Mouse (Mus musculus) intestine, embryonic 15.5 days (tissue): ENCODE measurements around the gene Gjc2. TPM values are rescaled to one million over a fixed set of nuclear protein-coding genes. Genes with fewer than 3 reads are reported as not detected.

Experiments
- ATAC-seq: fragments of 200-750 bp; cut with Nextera tagmentation; 2 replicates; pipeline ENCODE4 v1.8.0; 2017; ENCODE audit warnings: moderate TSS enrichment, moderate library complexity
- H3K27ac ChIP-seq: fragments of 300-500 bp; sonication (generic); 2 replicates; pipeline ENCODE4 v1.5.1; 2015; ENCODE audit warnings: mild to moderate bottlenecking, inconsistent platforms
- H3K27me3 ChIP-seq: fragments of 300-500 bp; sonication (generic); replicated peaks from 2 replicates; pipeline ENCODE4 v1.6.1; 2015; ENCODE audit warnings: inconsistent platforms
- H3K36me3 ChIP-seq: fragments of 300-500 bp; sonication (generic); 2 replicates; pipeline ENCODE4 v1.6.1; 2015; ENCODE audit warnings: inconsistent platforms
- H3K4me1 ChIP-seq: fragments of 300-500 bp; sonication (generic); replicated peaks from 2 replicates; pipeline ENCODE4 v1.6.1; 2015; ENCODE audit warnings: inconsistent platforms
- H3K4me2 ChIP-seq: fragments of 300-500 bp; sonication (generic); replicated peaks from 2 replicates; pipeline ENCODE4 v1.6.1; 2015; ENCODE audit warnings: mild to moderate bottlenecking, inconsistent platforms
- H3K4me3 ChIP-seq: fragments of 300-500 bp; sonication (generic); replicated peaks from 2 replicates; pipeline ENCODE4 v1.5.1; 2015; ENCODE audit warnings: inconsistent platforms
- H3K9ac ChIP-seq: fragments of 300-500 bp; sonication (generic); 2 replicates; pipeline ENCODE4 v1.6.1; 2015; ENCODE audit warnings: inconsistent platforms
- H3K9me3 ChIP-seq: fragments of 300-500 bp; sonication (generic); 2 replicates; pipeline ENCODE4 v1.6.1; 2016; ENCODE audit warnings: inconsistent platforms
- WGBS: fragments of 180-500 bp; shearing (Covaris S2); methylation state at CpG from one replicate; pipeline ENCODE4 v1.1.7; 2015; 5-methylcytosine and 5-hydroxymethylcytosine counted together
- polyA plus RNA-seq: library from polyadenylated mRNA; unstranded; fragments of >200 nt; fragmentation: Nextera tagmentation; extraction: Ambion mirVana; gene quantifications from 2 replicates; pipeline ENCODE4 v1.2.1, GENCODE M21; 2015

Gene Gjc2
- polyA plus RNA-seq, 1 experiment from 2014 or later = 1.1 TPM

- H3K4me3 ChIP-seq = peak within 1 kb of the TSS; percentile 67
- peak within 1 kb of the TSS; percentile 84 for H3K4me2 ChIP-seq
- peak; percentile 95 for ATAC-seq
- peak within 1 kb of the TSS; percentile 74 for H3K27ac ChIP-seq
- no peaks in the 10 kb centered on the region for H3K9me3 ChIP-seq
- WGBS = under 1% methylated on average over 63 of the region's 63 CpGs
- H3K36me3 ChIP-seq = peaks cover 18% of the 10 kb centered on the region
- peak within 1 kb of the TSS; percentile 61 for H3K9ac ChIP-seq
- peaks cover 12% of the 10 kb centered on the region for H3K4me1 ChIP-seq
- H3K27me3 ChIP-seq = no peaks in the 10 kb centered on the region
These were observed 19.3 kb upstream of the Gjc2 start, which contains the start of gene Mrpl55 for GRCm38 (mm10) chr11:59202081-59202995. Mrpl55 (plus strand) TSS chr11:59202486.

GRCm38 (mm10) chr11:59201216-59202002, 18.4 kb upstream of the Gjc2 start:
- H3K4me2 ChIP-seq = peak overlapping the region; percentile 84
- peak; percentile 19 for ATAC-seq
- WGBS = 30% methylated on average over 16 of the region's 16 CpGs
- peak overlapping the region; percentile 74; the same call in 1 of the 2 replicates for H3K27ac ChIP-seq
- peak overlapping the region; percentile 67 for H3K4me3 ChIP-seq
- H3K36me3 ChIP-seq = peaks cover 18% of the 10 kb centered on the region
- H3K9ac ChIP-seq = peak overlapping the region; percentile 61
- H3K4me1 ChIP-seq = peaks cover 12% of the 10 kb centered on the region
- H3K9me3 ChIP-seq = no peaks in the 10 kb centered on the region
- no peaks in the 10 kb centered on the region for H3K27me3 ChIP-seq

- Histone ChIP-seq H3K4me3 (no peak overlapping the region), H3K27ac (no peak overlapping the region), H3K9me3 (no peaks in the 10 kb centered on the region), H3K9ac (no peak overlapping the region), H3K4me2 (no peak overlapping the region), H3K4me1 (peaks cover 3% of the 10 kb centered on the region), H3K36me3 (0 out of 2 replicates have a peak, but pooled peaks cover 3% of the 10 kb centered on the region), H3K27me3 (no peaks in the 10 kb centered on the region)
- no peak for ATAC-seq
These were observed 13.2 kb upstream of the Gjc2 start for GRCm38 (mm10) chr11:59196230-59196629.

- Histone ChIP-seq H3K9ac (peak within 1 kb of the TSS; percentile 64), H3K4me1 (peaks cover 3% of the 10 kb centered on the region; the same call in 1 of the 2 replicates), H3K27me3 (no peaks in the 10 kb centered on the region), H3K4me2 (peak within 1 kb of the TSS; percentile 78), H3K27ac (peak within 1 kb of the TSS; percentile 93), H3K36me3 (no peaks in the 10 kb centered on the region), H3K9me3 (no peaks in the 10 kb centered on the region), H3K4me3 (peak within 1 kb of the TSS; percentile 67)
- 6% methylated on average over 16 of the region's 16 CpGs for whole genome bisulfite sequencing
- peak; percentile 10 for ATAC-seq
These were observed 9.0 kb upstream of the Gjc2 start, which contains the start of gene Guk1 for GRCm38 (mm10) chr11:59192059-59192386. Guk1 (minus strand) TSS chr11:59192212.

GRCm38 (mm10) chr11:59191231-59192058, 8.4 kb upstream of the Gjc2 start:
- under 1% methylated on average over 59 of the region's 59 CpGs for WGBS

GRCm38 (mm10) chr11:59187706-59188105, 4.7 kb upstream of the Gjc2 start:
- peak; percentile 11; the same call in 1 of the 2 replicates for ATAC-seq
- Histone ChIP-seq H3K27ac (no peak overlapping the region), H3K4me1 (peaks cover 15% of the 10 kb centered on the region; the same call in 1 of the 2 replicates), H3K36me3 (peaks cover 6% of the 10 kb centered on the region), H3K9me3 (no peaks in the 10 kb centered on the region), H3K27me3 (no peaks in the 10 kb centered on the region), H3K4me3 (no peak overlapping the region), H3K4me2 (no peak overlapping the region; the same call in 1 of the 2 replicates), H3K9ac (peak overlapping the region; percentile 30; the same call in 1 of the 2 replicates)
- 64% methylated on average over 6 of the region's 6 CpGs for WGBS

More at GRCm38 (mm10) chr11:59191231-59192058, 8.4 kb upstream of the Gjc2 start:
- peak overlapping the region; percentile 93 for H3K27ac ChIP-seq
- no peaks in the 10 kb centered on the region for H3K9me3 ChIP-seq
- peak overlapping the region; percentile 67 for H3K4me3 ChIP-seq
- H3K36me3 ChIP-seq = no peaks in the 10 kb centered on the region
- H3K9ac ChIP-seq = peak overlapping the region; percentile 64
- H3K4me1 ChIP-seq = peaks cover 3% of the 10 kb centered on the region; the same call in 1 of the 2 replicates
- peak; percentile 96 for ATAC-seq
- no peaks in the 10 kb centered on the region for H3K27me3 ChIP-seq
- peak overlapping the region; percentile 78 for H3K4me2 ChIP-seq

- H3K27me3 ChIP-seq = no peaks in the 10 kb centered on the region; the same call in 1 of the 2 replicates
- H3K27ac ChIP-seq = no peak overlapping the region
- no peak overlapping the region for H3K4me2 ChIP-seq
- no peak overlapping the region for H3K4me3 ChIP-seq
- peaks cover 6% of the 10 kb centered on the region for H3K36me3 ChIP-seq
- H3K9me3 ChIP-seq = no peaks in the 10 kb centered on the region
- ATAC-seq = no peak
- WGBS = 91% methylated on average over 5 of the region's 5 CpGs
- H3K4me1 ChIP-seq = peaks cover 18% of the 10 kb centered on the region; the same call in 1 of the 2 replicates
- no peak overlapping the region for H3K9ac ChIP-seq
These were observed 2.5 kb upstream of the Gjc2 start for GRCm38 (mm10) chr11:59185490-59185889.

- peaks cover 15% of the 10 kb centered on the region; the same call in 1 of the 2 replicates for H3K4me1 ChIP-seq
- no peak overlapping the region for H3K9ac ChIP-seq
- 18% methylated on average over 3 of the region's 3 CpGs for WGBS
- ATAC-seq = peak; percentile 60; the same call in 1 of the 2 replicates
- no peak overlapping the region for H3K4me2 ChIP-seq
- H3K9me3 ChIP-seq = no peaks in the 10 kb centered on the region
- peaks cover 6% of the 10 kb centered on the region for H3K27me3 ChIP-seq
- H3K27ac ChIP-seq = peak overlapping the region; percentile 77
- H3K4me3 ChIP-seq = no peak overlapping the region
- peaks cover 6% of the 10 kb centered on the region for H3K36me3 ChIP-seq
These were observed 808 bp upstream of the Gjc2 start for GRCm38 (mm10) chr11:59183821-59184220.

GRCm38 (mm10) chr11:59176921-59177320, 6.1 kb downstream of the Gjc2 start:
- Histone ChIP-seq H3K36me3 (no peaks in the 10 kb centered on the region), H3K9me3 (no peaks in the 10 kb centered on the region), H3K27me3 (peaks cover 53% of the 10 kb centered on the region), H3K4me1 (peaks cover 6% of the 10 kb centered on the region; the same call in 1 of the 2 replicates), H3K4me2 (peak overlapping the region; percentile 46), H3K4me3 (peak overlapping the region; percentile 20; the same call in 1 of the 2 replicates), H3K27ac (no peak overlapping the region), H3K9ac (no peak overlapping the region)
- ATAC-seq = no peak
- WGBS = 7% methylated on average over 32 of the region's 34 CpGs

GRCm38 (mm10) chr11:59176475-59176874, 6.5 kb downstream of the Gjc2 start:
- H3K4me3 ChIP-seq = peak overlapping the region; percentile 20
- ATAC-seq = no peak
- no peak overlapping the region for H3K9ac ChIP-seq
- no peaks in the 10 kb centered on the region for H3K36me3 ChIP-seq
- H3K4me1 ChIP-seq = peaks cover 6% of the 10 kb centered on the region; the same call in 1 of the 2 replicates
- no peak overlapping the region for H3K27ac ChIP-seq
- H3K9me3 ChIP-seq = no peaks in the 10 kb centered on the region
- 2% methylated on average over 48 of the region's 48 CpGs for WGBS
- peak overlapping the region; percentile 46 for H3K4me2 ChIP-seq
- peaks cover 53% of the 10 kb centered on the region for H3K27me3 ChIP-seq

- ATAC-seq = no peak
These were observed 8.7 kb downstream of the Gjc2 start for GRCm38 (mm10) chr11:59174189-59174838.

More at GRCm38 (mm10) chr11:59174189-59174838, 8.7 kb downstream of the Gjc2 start:
- H3K27me3 ChIP-seq = peaks cover 52% of the 10 kb centered on the region
- no peak overlapping the region for H3K9ac ChIP-seq
- H3K4me3 ChIP-seq = no peak overlapping the region
- H3K4me2 ChIP-seq = no peak overlapping the region
- peaks cover 6% of the 10 kb centered on the region; the same call in 1 of the 2 replicates for H3K4me1 ChIP-seq
- 56% methylated on average over 6 of the region's 6 CpGs for whole genome bisulfite sequencing
- H3K9me3 ChIP-seq = no peaks in the 10 kb centered on the region
- no peak overlapping the region for H3K27ac ChIP-seq
- no peaks in the 10 kb centered on the region for H3K36me3 ChIP-seq
